Mouse (Mus musculus) small intestine, adult 2 months (tissue): Measurements from ENCODE around the gene S1pr2.

Experiments used
- CTCF ChIP-seq: fragments of 200-500 bp; IDR thresholded peaks from 2 replicates; pipeline ENCODE4 v1.5.1; 2012; ENCODE audit warnings: low read depth, mild to moderate bottlenecking, control low read depth, inconsistent platforms, low read length, moderate library complexity, mixed read lengths; ENCODE audit not compliant: insufficient replicate concordance, insufficient read length; ENCODE audit errors: extremely low read depth
- POLR2A ChIP-seq: fragments of 200-500 bp; IDR thresholded peaks from 2 replicates; pipeline ENCODE4 v1.6.1; 2012; ENCODE audit warnings: low read depth, mild to moderate bottlenecking, control low read depth, inconsistent platforms, low read length, moderate library complexity

- TF ChIP-seq POLR2A (no peak), CTCF (no peak)
Measured at GRCm38 (mm10) chr9:20997065-20997464, 20.5 kb upstream of the S1pr2 start.
